Mouse (Mus musculus) bone marrow macrophage, adult 2 months (primary cell): ENCODE measurements around the gene Klhl40. TPM values are rescaled to one million over a fixed set of nuclear protein-coding genes. Genes with fewer than 3 reads are reported as not detected.

Experiments
- H3K27ac ChIP-seq: 2 replicates; pipeline ENCODE4 v1.5.1; 2012; ENCODE audit warnings: low read depth, low read length; ENCODE audit not compliant: insufficient read depth
- H3K4me1 ChIP-seq: 2 replicates; pipeline ENCODE4 v1.6.1; 2012; ENCODE audit warnings: low read length; ENCODE audit not compliant: control insufficient read depth, insufficient read depth
- H3K4me3 ChIP-seq: 2 replicates; pipeline ENCODE4 v1.5.1; 2012; ENCODE audit warnings: mild to moderate bottlenecking, low read length, moderate library complexity; ENCODE audit not compliant: insufficient read depth
- CTCF ChIP-seq: IDR thresholded peaks from 2 replicates; pipeline ENCODE4 v1.5.1; 2012; ENCODE audit warnings: low read depth, mild to moderate bottlenecking, low read length, moderate library complexity
- POLR2A ChIP-seq: IDR thresholded peaks from 2 replicates; pipeline ENCODE4 v1.6.1; 2012; ENCODE audit warnings: mild to moderate bottlenecking, low read depth, low read length, borderline replicate concordance
- polyA plus RNA-seq: library from polyadenylated mRNA; stranded (reverse); fragments of >200 nt; gene quantifications from 2 replicates; pipeline ENCODE4 v1.2.4, GENCODE M21; 2012; ENCODE audit not compliant: missing spikeins, insufficient read depth, insufficient read length

Klhl40 gene
- polyA plus RNA-seq, 1 experiment, result not detected

- no peak for TF ChIP-seq CTCF
- TF ChIP-seq POLR2A, result no peak
- Histone ChIP-seq H3K27ac (no peak within 1 kb of the TSS), H3K4me3 (peak within 1 kb of the TSS; percentile 57), H3K4me1 (no peaks in the 10 kb centered on the region)
These were observed 18.0 kb upstream of the Klhl40 start, which contains the start of gene Zfp651 for GRCm38 (mm10) chr9:121759091-121760081. Gene Zfp651 (plus strand): TSS chr9:121759330.

DNA sequence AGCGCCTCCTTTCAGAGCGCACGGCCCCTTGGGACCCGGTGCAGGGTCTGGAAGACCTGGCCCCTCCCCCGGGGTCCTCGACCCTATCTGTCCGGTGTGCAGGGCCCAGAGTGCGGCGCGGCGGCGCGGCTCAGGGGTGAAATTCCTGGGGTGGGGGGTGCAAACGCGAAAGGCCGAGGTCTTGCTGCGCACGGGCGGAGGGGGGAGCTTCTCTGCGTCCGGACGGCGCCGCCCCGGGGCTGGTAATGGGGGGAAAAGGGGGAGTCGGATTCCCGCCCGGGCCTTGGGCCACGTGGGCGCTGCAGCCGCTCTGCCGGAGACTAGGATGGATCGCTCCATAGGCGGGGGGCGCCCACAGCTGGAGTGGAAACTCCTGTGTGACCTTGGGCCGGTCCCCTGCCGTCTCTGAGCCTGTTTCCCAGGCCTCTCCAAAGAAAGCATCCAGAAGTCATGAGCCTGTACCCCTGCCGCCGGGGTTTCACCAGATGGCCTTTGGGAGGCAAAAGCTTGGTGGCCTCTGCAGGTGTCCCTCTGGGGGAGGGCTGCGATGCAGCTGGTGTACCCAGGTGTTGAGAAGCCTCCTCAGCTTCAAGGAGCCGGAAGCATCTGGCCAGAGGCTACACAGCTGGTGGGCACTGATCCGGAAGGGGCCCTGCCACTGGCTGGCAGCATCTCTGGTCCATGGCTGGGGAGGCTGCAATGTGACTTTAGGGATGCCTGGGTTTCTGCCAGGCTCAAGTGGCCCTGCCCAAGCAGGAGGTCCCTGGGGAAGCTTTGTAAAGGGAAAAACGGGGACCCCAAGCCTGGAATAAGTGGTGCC lies 16.9 kb upstream of the Klhl40 start:
- H3K4me1 ChIP-seq, result no peaks in the 10 kb centered on the region
- peak overlapping the region; percentile 57 for H3K4me3 ChIP-seq
- no peak overlapping the region for H3K27ac ChIP-seq
- no peak for TF ChIP-seq POLR2A
- TF ChIP-seq CTCF, result no peak

DNA sequence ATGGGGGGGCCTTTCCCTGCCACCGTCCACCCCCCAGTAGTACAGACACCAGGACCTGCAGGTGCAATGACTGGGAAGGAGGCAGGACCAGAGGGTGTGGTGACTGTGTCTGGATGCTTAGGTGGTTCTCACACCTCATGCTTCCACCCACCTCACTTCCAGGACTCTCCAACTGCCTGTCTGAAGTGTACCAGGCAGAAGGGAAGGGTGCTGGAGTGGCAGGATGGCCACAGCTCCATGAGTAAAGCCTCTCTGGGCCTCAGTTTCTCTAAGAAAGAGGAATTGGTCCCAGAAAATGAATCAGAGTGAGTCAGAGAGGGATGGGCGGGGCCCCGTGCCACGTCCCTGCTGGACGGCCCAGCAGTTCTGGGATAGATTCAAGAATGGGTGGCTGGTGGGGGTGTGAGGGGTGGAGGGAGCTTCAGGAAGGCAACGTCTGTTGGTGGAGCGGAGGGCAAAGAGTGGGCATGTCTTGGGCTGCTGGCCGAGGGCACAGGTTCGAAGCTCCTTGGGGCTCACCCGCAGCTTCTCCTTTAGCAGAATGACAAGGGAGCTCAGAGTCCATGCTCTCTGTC lies 16.2 kb upstream of the Klhl40 start:
- no peak overlapping the region for H3K27ac ChIP-seq
- peak overlapping the region; percentile 57 for H3K4me3 ChIP-seq
- TF ChIP-seq POLR2A, result no peak
- no peak for TF ChIP-seq CTCF
- H3K4me1 ChIP-seq, result no peaks in the 10 kb centered on the region

DNA sequence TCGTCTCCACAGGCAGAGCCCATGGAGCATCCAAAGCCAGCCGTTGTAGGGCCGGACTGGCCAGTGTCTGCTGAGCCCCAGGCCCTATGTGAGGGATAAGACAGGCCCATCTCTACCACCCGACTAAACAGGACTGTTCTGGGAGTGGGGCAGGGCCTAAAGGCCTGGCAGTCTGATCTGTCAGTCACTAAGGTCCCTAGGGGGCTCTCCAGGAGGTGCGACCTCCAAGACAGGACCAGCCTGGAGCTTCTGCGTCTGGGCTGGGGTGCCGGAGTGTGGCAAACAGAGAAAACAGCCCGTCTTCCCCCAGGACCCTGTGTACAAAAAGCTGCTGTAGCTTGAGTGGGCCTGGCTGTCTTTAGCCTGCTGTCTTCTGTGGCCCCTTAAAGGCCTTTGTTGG lies 15.6 kb upstream of the Klhl40 start:
- H3K4me3 ChIP-seq, result no peak overlapping the region
- no peak overlapping the region for H3K27ac ChIP-seq
- TF ChIP-seq CTCF, result no peak
- TF ChIP-seq POLR2A, result no peak
- no peaks in the 10 kb centered on the region for H3K4me1 ChIP-seq

DNA sequence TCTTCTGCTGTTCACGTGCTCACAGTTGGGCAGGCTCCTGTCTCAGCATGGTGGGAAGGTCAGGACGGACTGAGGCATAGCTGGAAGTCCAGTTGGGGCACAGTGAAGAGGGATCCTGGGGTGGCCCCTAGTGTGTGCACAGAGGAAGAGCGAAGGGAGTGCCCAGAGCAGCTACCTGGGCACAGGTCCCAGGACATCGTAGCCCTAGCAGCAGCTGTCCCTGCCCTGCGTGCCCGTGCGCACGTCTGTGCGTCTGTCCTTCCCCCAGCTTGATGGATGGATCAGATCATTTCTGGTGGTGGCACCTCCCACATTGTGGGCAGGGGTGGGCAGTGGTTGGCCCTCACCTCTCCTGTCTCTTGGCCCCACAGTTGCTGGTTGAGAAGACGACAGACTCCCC lies 15.2 kb upstream of the Klhl40 start:
- TF ChIP-seq POLR2A (no peak), CTCF (no peak)
- Histone ChIP-seq H3K27ac (no peak overlapping the region), H3K4me1 (no peaks in the 10 kb centered on the region), H3K4me3 (no peak overlapping the region)

- Histone ChIP-seq H3K27ac (no peak overlapping the region), H3K4me3 (no peak overlapping the region), H3K4me1 (no peaks in the 10 kb centered on the region)
- no peak for TF ChIP-seq POLR2A
- no peak for TF ChIP-seq CTCF
These were observed 14.6 kb upstream of the Klhl40 start for GRCm38 (mm10) chr9:121762761-121763160.

GRCm38 (mm10) chr9:121763716-121764115 lies 13.7 kb upstream of the Klhl40 start:
- no peaks in the 10 kb centered on the region for H3K4me1 ChIP-seq
- no peak overlapping the region for H3K27ac ChIP-seq
- TF ChIP-seq POLR2A, result no peak
- no peak for TF ChIP-seq CTCF
- H3K4me3 ChIP-seq, result no peak overlapping the region

- Histone ChIP-seq H3K4me1 (no peaks in the 10 kb centered on the region), H3K4me3 (no peak overlapping the region), H3K27ac (no peak overlapping the region)
- TF ChIP-seq POLR2A (no peak), CTCF (no peak)
These were observed 12.1 kb upstream of the Klhl40 start for GRCm38 (mm10) chr9:121765166-121765855.

GRCm38 (mm10) chr9:121772412-121772811 lies 5.0 kb upstream of the Klhl40 start:
- TF ChIP-seq CTCF, result no peak
- no peak for TF ChIP-seq POLR2A
- H3K27ac ChIP-seq, result no peak overlapping the region
- H3K4me1 ChIP-seq, result no peaks in the 10 kb centered on the region
- no peak overlapping the region for H3K4me3 ChIP-seq
